Mouse (Mus musculus): ENCODE measurements around the gene Arhgap19. TPM values are rescaled to one million over a fixed set of nuclear protein-coding genes. Genes with fewer than 3 reads are reported as not detected.

Gene Arhgap19
- polyA plus RNA-seq, 1 experiment from 2014 or later, result 14.2 TPM

DNA sequence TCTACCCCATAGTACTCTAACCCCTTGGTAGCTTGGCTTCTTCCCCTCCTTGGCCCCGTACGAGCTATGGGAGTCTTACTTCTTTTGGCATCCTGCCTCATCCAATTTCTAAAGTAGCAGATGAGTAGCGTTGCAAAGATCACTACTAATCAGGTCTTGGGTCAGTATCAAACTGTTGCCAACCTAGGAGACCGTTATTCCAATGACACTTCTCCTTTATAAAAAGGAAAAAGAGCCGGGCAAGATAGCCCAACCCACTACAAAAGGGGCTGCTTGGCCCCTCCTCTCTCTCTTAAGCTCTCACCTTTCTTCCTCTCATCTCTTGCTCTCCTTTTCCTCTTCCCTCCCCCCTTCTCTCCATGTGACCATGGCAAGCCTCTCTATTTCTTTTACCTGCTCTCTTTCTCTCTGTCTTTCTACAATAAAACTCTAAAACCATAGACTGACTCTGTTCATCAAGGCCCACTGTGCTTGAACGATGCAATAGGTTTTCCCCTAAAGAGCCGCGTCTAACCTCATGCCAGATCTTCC is 6.3 kb upstream of the Arhgap19 start:
- no peak overlapping the region for H3K27ac ChIP-seq (replicated peaks in 1 of 2; ENCODE audit: control insufficient read depth in 1 of 2, insufficient read depth in 1 of 2, low read depth in 2 of 2, low read length in 2 of 2)
- 79% methylated on average over 8 of the region's 8 CpGs for WGBS
- no peak overlapping the region for H3K9ac ChIP-seq (ENCODE audit: low read length)
- H3K4me1 ChIP-seq (ENCODE audit: control insufficient read depth in 2 of 2, insufficient read depth in 2 of 2, low read length in 2 of 2), result no peaks in the 10 kb centered on the region
- H3K9me3 ChIP-seq (ENCODE audit: control insufficient read depth, low read length), result peaks cover 5% of the 10 kb centered on the region; the same call in 1 of the 2 replicates
- H3K4me2 ChIP-seq (ENCODE audit: low read length), result no peak overlapping the region
- no peaks in the 10 kb centered on the region for H3K36me3 ChIP-seq (ENCODE audit: control insufficient read depth, insufficient read depth, low read length)
- no peak overlapping the region for H3K4me3 ChIP-seq (ENCODE audit: control insufficient read depth in 1 of 2, insufficient read depth in 1 of 2, low read depth in 1 of 2, low read length in 2 of 2)
- ATAC-seq (ENCODE audit: insufficient number of reproducible peaks, insufficient read depth, low FRiP score, low read depth), result no peak
- no peaks in the 10 kb centered on the region for H3K27me3 ChIP-seq (ENCODE audit: control insufficient read depth, insufficient read depth, low read length)

DNA sequence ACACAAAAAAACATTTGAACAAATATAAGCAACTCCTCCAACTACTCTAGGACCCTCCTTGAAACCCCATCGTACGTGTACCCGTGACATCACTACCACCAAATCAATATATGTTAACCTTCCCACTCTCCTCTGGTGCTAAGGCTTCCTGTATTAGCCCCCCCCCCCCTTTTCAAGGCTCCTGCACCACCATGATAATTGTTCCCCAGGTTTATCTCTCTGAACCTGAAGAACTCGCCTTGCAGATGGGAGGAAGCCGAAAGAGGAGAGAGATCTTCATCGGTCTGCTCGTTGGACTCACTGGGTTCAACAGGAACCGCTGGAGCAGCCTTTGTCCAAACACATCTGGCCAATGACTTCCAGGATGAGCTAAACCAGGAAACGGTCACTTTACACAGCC is 5.7 kb upstream of the Arhgap19 start:
- Histone ChIP-seq H3K9ac (ENCODE audit: low read length) (no peak overlapping the region), H3K4me2 (ENCODE audit: low read length) (no peak overlapping the region), H3K27me3 (ENCODE audit: control insufficient read depth, insufficient read depth, low read length) (no peaks in the 10 kb centered on the region), H3K4me3 (ENCODE audit: control insufficient read depth in 1 of 2, insufficient read depth in 1 of 2, low read depth in 1 of 2, low read length in 2 of 2) (no peak overlapping the region), H3K9me3 (ENCODE audit: control insufficient read depth, low read length) (peaks cover 5% of the 10 kb centered on the region; the same call in 1 of the 2 replicates), H3K4me1 (ENCODE audit: control insufficient read depth in 2 of 2, insufficient read depth in 2 of 2, low read length in 2 of 2) (no peaks in the 10 kb centered on the region), H3K36me3 (ENCODE audit: control insufficient read depth, insufficient read depth, low read length) (no peaks in the 10 kb centered on the region), H3K27ac (replicated peaks in 1 of 2; ENCODE audit: control insufficient read depth in 1 of 2, insufficient read depth in 1 of 2, low read depth in 2 of 2, low read length in 2 of 2) (no peak overlapping the region)
- WGBS, result 75% methylated on average over 9 of the region's 9 CpGs
- no peak for ATAC-seq (ENCODE audit: insufficient number of reproducible peaks, insufficient read depth, low FRiP score, low read depth)

DNA sequence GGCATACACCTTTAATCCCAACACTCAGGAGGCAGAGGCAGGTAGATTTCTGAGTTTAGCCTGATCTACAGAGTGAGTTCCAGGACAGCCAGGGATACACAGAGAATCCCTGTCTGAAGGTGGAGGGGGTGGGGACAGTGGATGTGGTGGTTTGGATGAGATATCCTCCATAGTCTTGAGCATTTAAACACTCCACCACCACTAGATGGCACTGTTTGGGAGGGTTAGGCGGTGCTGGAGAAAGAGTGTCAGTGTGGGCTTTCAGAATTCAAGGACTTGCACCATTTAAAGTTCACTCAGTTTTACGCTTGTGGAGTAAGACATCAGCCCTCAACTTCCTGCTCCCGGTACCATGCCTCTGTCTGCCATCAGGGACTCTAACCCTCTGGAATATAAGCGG is 4.0 kb upstream of the Arhgap19 start:
- Histone ChIP-seq H3K27ac (replicated peaks in 1 of 2; ENCODE audit: control insufficient read depth in 1 of 2, insufficient read depth in 1 of 2, low read depth in 2 of 2, low read length in 2 of 2) (no peak overlapping the region), H3K9me3 (ENCODE audit: control insufficient read depth, low read length) (peaks cover 5% of the 10 kb centered on the region; the same call in 1 of the 2 replicates), H3K4me2 (ENCODE audit: low read length) (no peak overlapping the region), H3K4me3 (ENCODE audit: control insufficient read depth in 1 of 2, insufficient read depth in 1 of 2, low read depth in 1 of 2, low read length in 2 of 2) (no peak overlapping the region), H3K36me3 (ENCODE audit: control insufficient read depth, insufficient read depth, low read length) (no peaks in the 10 kb centered on the region), H3K9ac (ENCODE audit: low read length) (no peak overlapping the region), H3K27me3 (ENCODE audit: control insufficient read depth, insufficient read depth, low read length) (no peaks in the 10 kb centered on the region), H3K4me1 (ENCODE audit: control insufficient read depth in 2 of 2, insufficient read depth in 2 of 2, low read length in 2 of 2) (peaks cover 0 to 3% of the 10 kb centered on the region in 2 experiments; a peak in 1 of 4 replicates)
- no peak for ATAC-seq (ENCODE audit: insufficient number of reproducible peaks, insufficient read depth, low FRiP score, low read depth)
- 88% methylated on average over 4 of the region's 4 CpGs for WGBS

DNA sequence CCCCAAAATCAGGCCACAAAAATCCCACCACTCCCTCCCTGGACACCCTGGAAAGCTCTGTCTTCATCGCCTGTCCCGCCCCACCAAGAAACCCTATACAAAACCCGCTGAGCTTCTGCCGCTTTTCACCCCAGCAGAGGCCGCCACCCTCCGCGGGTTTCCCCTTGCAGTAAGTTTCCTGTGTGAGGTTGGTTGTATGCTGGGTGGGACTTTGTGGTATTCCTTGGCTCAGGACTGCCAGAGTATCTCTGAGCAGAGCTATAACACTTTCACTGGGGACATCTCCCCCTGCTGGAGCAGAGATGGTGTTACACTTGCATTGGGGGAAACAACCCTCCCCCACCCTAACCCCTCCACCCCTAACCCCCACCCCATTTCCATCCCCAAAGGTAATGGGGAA is 1.5 kb upstream of the Arhgap19 start:
- no peak overlapping the region for H3K27ac ChIP-seq (replicated peaks in 1 of 2; ENCODE audit: control insufficient read depth in 1 of 2, insufficient read depth in 1 of 2, low read depth in 2 of 2, low read length in 2 of 2)
- peaks cover 2 to 10% of the 10 kb centered on the region in 2 experiments; a peak in 3 of 4 replicates for H3K4me1 ChIP-seq (ENCODE audit: control insufficient read depth in 2 of 2, insufficient read depth in 2 of 2, low read length in 2 of 2)
- no peak overlapping the region for H3K4me3 ChIP-seq (ENCODE audit: control insufficient read depth in 1 of 2, insufficient read depth in 1 of 2, low read depth in 1 of 2, low read length in 2 of 2)
- H3K4me2 ChIP-seq (ENCODE audit: low read length), result no peak overlapping the region
- no peak for ATAC-seq (ENCODE audit: insufficient number of reproducible peaks, insufficient read depth, low FRiP score, low read depth)
- peaks cover 5% of the 10 kb centered on the region; the same call in 1 of the 2 replicates for H3K9me3 ChIP-seq (ENCODE audit: control insufficient read depth, low read length)
- no peak overlapping the region for H3K9ac ChIP-seq (ENCODE audit: low read length)
- 40% methylated on average over 7 of the region's 7 CpGs for WGBS
- H3K27me3 ChIP-seq (ENCODE audit: control insufficient read depth, insufficient read depth, low read length), result no peaks in the 10 kb centered on the region
- H3K36me3 ChIP-seq (ENCODE audit: control insufficient read depth, insufficient read depth, low read length), result no peaks in the 10 kb centered on the region

DNA sequence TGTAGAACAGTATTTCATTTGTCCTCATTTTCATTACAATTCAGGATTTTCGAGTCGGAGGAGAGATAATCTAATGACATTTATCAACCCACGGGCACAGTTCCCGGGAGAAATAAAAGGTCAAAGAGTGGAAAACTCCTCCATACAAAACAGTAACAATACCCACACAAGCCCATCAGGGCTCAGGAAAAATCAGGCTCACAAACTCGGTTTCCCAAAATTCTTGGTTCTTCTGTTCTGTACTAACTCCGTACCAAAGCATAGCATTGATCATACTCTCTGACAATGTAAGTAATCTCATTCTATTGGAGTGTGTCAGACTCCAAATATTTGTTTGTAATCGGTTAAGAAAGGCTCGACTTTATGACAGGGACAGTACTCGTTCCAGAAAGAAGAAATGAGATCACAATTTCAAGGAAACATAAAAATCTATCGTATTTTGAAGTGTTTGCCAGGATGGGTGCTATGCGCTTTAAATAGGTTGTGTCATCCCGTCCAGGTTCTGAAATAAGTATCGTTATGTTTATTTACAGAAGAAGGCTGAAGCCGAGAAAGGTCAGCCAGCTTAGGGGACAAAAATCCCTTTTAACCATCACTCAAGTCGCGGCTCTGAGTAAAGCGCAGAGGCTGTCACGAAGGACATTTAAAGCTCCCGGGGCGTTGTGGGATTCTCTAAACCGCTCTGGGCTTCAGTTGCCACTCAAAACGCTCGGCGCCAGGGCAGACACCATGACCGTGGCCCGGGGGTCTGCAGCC is 683 bp downstream of the Arhgap19 start:
- H3K4me3 ChIP-seq (ENCODE audit: control insufficient read depth in 1 of 2, insufficient read depth in 1 of 2, low read depth in 1 of 2, low read length in 2 of 2), result peak overlapping the region; percentile 86 to 92
- H3K36me3 ChIP-seq (ENCODE audit: control insufficient read depth, insufficient read depth, low read length), result no peaks in the 10 kb centered on the region
- no peak for ATAC-seq (ENCODE audit: insufficient number of reproducible peaks, insufficient read depth, low FRiP score, low read depth)
- H3K27me3 ChIP-seq (ENCODE audit: control insufficient read depth, insufficient read depth, low read length), result no peaks in the 10 kb centered on the region
- peak overlapping the region; percentile 88 for H3K9ac ChIP-seq (ENCODE audit: low read length)
- H3K4me2 ChIP-seq (ENCODE audit: low read length), result peak overlapping the region; percentile 65
- WGBS, result 3% methylated on average over 26 of the region's 26 CpGs
- H3K4me1 ChIP-seq (ENCODE audit: control insufficient read depth in 2 of 2, insufficient read depth in 2 of 2, low read length in 2 of 2), result peaks cover 2 to 10% of the 10 kb centered on the region in 2 experiments; a peak in 3 of 4 replicates
- peaks cover 5% of the 10 kb centered on the region; the same call in 1 of the 2 replicates for H3K9me3 ChIP-seq (ENCODE audit: control insufficient read depth, low read length)
- peak overlapping the region; percentile 68 to 84 for H3K27ac ChIP-seq (replicated peaks in 1 of 2; ENCODE audit: control insufficient read depth in 1 of 2, insufficient read depth in 1 of 2, low read depth in 2 of 2, low read length in 2 of 2)

DNA sequence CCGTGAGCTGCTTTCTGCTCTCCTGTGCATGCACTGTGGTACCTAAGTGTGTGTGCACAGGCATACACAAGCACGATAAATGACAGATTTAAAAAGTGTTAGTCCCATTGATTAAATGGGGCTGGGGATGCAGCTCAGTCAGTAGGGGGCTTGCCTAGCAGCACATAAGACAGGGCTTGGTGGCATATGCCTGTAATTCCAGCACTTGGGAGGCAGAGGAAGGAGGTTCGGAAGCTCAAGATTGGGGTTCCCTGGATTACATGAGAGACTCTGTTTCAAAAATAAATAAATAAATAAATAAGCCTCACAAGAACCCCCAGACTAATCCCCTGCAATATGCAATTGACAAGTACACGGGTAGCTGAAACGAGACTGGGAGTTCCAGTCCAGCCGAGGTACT is 1.4 kb downstream of the Arhgap19 start:
- Histone ChIP-seq H3K4me3 (ENCODE audit: control insufficient read depth in 1 of 2, insufficient read depth in 1 of 2, low read depth in 1 of 2, low read length in 2 of 2) (peak overlapping the region in 1 of 2 experiments; percentile 92; a peak in 2 of 4 replicates), H3K9me3 (ENCODE audit: control insufficient read depth, low read length) (no peaks in the 10 kb centered on the region), H3K4me1 (ENCODE audit: control insufficient read depth in 2 of 2, insufficient read depth in 2 of 2, low read length in 2 of 2) (peaks cover 2 to 10% of the 10 kb centered on the region in 2 experiments; a peak in 3 of 4 replicates), H3K9ac (ENCODE audit: low read length) (peak overlapping the region; percentile 88), H3K27ac (replicated peaks in 1 of 2; ENCODE audit: control insufficient read depth in 1 of 2, insufficient read depth in 1 of 2, low read depth in 2 of 2, low read length in 2 of 2) (no peak overlapping the region), H3K36me3 (ENCODE audit: control insufficient read depth, insufficient read depth, low read length) (no peaks in the 10 kb centered on the region), H3K27me3 (ENCODE audit: control insufficient read depth, insufficient read depth, low read length) (no peaks in the 10 kb centered on the region), H3K4me2 (ENCODE audit: low read length) (peak overlapping the region; percentile 65)
- 50% methylated on average over 6 of the region's 6 CpGs for WGBS
- ATAC-seq (ENCODE audit: insufficient number of reproducible peaks, insufficient read depth, low FRiP score, low read depth), result no peak

DNA sequence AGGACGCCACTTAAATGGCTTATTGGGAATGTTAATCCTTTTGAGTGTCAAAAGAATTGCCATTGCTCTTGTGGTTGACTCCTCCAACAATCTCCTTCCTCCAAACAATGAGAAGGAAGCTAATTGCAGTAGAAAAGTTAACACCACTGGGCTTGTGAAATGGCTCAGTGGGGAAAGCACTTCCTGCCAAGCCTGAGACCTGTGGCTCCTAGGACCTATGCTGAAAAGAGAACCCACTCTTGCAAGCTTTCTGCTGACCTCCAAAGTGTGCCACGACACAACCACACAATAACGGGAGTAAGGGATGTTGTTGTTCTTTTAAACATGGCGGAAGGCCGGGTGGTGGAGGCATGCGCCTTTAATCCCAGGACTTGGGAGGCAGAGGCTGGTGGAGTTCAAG is 4.3 kb downstream of the Arhgap19 start:
- ATAC-seq (ENCODE audit: insufficient number of reproducible peaks, insufficient read depth, low FRiP score, low read depth), result no peak
- Histone ChIP-seq H3K27me3 (ENCODE audit: control insufficient read depth, insufficient read depth, low read length) (no peaks in the 10 kb centered on the region), H3K9ac (ENCODE audit: low read length) (no peak overlapping the region), H3K4me1 (ENCODE audit: control insufficient read depth in 2 of 2, insufficient read depth in 2 of 2, low read length in 2 of 2) (peaks cover 2 to 10% of the 10 kb centered on the region in 2 experiments), H3K4me2 (ENCODE audit: low read length) (no peak overlapping the region), H3K36me3 (ENCODE audit: control insufficient read depth, insufficient read depth, low read length) (no peaks in the 10 kb centered on the region), H3K27ac (replicated peaks in 1 of 2; ENCODE audit: control insufficient read depth in 1 of 2, insufficient read depth in 1 of 2, low read depth in 2 of 2, low read length in 2 of 2) (no peak overlapping the region), H3K4me3 (ENCODE audit: control insufficient read depth in 1 of 2, insufficient read depth in 1 of 2, low read depth in 1 of 2, low read length in 2 of 2) (no peak overlapping the region), H3K9me3 (ENCODE audit: control insufficient read depth, low read length) (no peaks in the 10 kb centered on the region)
- WGBS, result 93% methylated on average over 6 of the region's 6 CpGs
